Mouse (Mus musculus): ENCODE measurements around the gene Ptcd2. TPM values are rescaled to one million over a fixed set of nuclear protein-coding genes. Genes with fewer than 3 reads are reported as not detected.

The Ptcd2 gene
- polyA plus RNA-seq, 1 experiment = 32.4 TPM

- Histone ChIP-seq H3K4me3 (ENCODE audit: insufficient read depth, low read length) (no peak overlapping the region), H3K4me1 (ENCODE audit: control insufficient read depth, insufficient read depth, low read length) (no peaks in the 10 kb centered on the region), H3K27ac (ENCODE audit: insufficient read depth, low read length) (no peak overlapping the region)
- TF ChIP-seq POLR2A (IDR thresholded peaks at IDR 0.05; ENCODE audit: extremely low read depth, insufficient read depth, low read length) = no peak
- no peak for TF ChIP-seq CTCF (IDR thresholded peaks at IDR 0.05; ENCODE audit: extremely low read depth, insufficient read depth, low read length)
Measured at GRCm38 (mm10) chr13:99314098-99314497, 30.4 kb downstream of the Ptcd2 start.

DNA sequence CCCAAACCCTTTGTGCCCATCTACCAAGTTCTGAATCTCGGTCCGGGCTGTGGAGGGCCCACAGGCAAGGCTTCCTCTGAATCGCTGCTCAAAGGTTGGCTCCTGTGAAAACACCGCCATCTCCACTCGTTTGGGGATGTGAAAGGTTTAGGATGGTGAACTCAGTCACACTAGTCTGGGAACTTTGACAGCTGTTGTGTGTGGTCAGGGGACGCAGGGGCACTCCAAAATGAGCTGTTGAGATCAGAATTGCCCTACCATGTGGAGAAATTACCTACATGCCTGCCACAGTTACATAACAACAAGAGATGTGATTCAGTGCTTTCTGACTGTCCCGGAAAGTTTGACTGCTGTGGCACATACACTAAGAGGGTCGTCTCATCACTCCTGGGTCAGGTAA is 36.1 kb downstream of the Ptcd2 start:
- TF ChIP-seq POLR2A (IDR thresholded peaks at IDR 0.05; ENCODE audit: extremely low read depth, insufficient read depth, low read length) = no peak
- no peak for TF ChIP-seq CTCF (IDR thresholded peaks at IDR 0.05; ENCODE audit: extremely low read depth, insufficient read depth, low read length)
- Histone ChIP-seq H3K4me3 (ENCODE audit: insufficient read depth, low read length) (no peak overlapping the region), H3K27ac (ENCODE audit: insufficient read depth, low read length) (no peak overlapping the region), H3K4me1 (ENCODE audit: control insufficient read depth, insufficient read depth, low read length) (peaks cover 3% of the 10 kb centered on the region; the same call in 1 of the 2 replicates)

DNA sequence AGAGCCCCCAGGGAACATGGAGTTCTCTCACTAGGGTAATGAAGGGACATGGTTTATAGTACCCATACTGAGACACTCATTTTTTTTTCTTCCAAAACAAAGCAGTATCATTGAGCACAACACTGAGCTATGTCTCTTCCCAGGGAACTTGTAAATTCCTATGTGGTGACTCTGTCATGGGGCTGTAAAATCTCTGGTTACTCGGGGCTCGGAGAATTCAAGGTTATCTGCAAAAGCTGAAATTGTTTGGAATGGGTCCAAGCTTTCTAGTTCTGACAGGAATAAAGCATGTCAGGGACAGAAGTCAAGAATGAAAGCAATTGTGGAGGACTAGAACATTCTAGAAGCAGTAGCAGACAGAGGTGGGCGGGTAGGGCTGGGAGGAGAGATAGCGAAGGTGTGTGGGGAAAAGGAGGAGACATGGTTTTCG is 36.6 kb downstream of the Ptcd2 start:
- no peak overlapping the region for H3K27ac ChIP-seq (ENCODE audit: insufficient read depth, low read length)
- peaks cover 3% of the 10 kb centered on the region; the same call in 1 of the 2 replicates for H3K4me1 ChIP-seq (ENCODE audit: control insufficient read depth, insufficient read depth, low read length)
- TF ChIP-seq POLR2A (IDR thresholded peaks at IDR 0.05; ENCODE audit: extremely low read depth, insufficient read depth, low read length) (no peak), CTCF (IDR thresholded peaks at IDR 0.05; ENCODE audit: extremely low read depth, insufficient read depth, low read length) (no peak)
- no peak overlapping the region for H3K4me3 ChIP-seq (ENCODE audit: insufficient read depth, low read length)

- TF ChIP-seq CTCF (IDR thresholded peaks at IDR 0.05; ENCODE audit: extremely low read depth, insufficient read depth, low read length) (no peak), POLR2A (IDR thresholded peaks at IDR 0.05; ENCODE audit: extremely low read depth, insufficient read depth, low read length) (no peak)
- Histone ChIP-seq H3K27ac (ENCODE audit: insufficient read depth, low read length) (no peak overlapping the region), H3K4me1 (ENCODE audit: control insufficient read depth, insufficient read depth, low read length) (peaks cover 3% of the 10 kb centered on the region; the same call in 1 of the 2 replicates), H3K4me3 (ENCODE audit: insufficient read depth, low read length) (no peak overlapping the region)
Measured at GRCm38 (mm10) chr13:99306164-99306563, 38.3 kb downstream of the Ptcd2 start.

DNA sequence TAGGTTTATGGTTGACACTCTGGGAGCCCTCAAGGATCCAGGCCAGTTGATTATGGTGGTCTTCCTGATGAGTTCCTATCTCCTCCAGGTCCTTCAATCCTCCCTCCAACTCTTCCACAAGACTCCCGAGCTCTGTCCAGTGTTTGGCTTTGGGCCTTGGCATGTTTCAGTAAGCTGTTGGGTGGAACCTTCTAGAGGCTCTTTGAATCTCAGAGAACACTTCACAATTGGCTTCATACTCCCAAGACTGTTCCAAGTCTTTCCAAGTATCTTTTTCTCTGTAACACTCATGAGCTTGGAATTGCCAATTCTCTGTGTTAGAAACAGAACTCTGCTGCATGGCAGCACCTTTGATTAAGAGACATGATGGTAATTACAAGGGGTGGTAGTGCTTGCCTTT is 39.3 kb downstream of the Ptcd2 start:
- no peak overlapping the region for H3K4me3 ChIP-seq (ENCODE audit: insufficient read depth, low read length)

DNA sequence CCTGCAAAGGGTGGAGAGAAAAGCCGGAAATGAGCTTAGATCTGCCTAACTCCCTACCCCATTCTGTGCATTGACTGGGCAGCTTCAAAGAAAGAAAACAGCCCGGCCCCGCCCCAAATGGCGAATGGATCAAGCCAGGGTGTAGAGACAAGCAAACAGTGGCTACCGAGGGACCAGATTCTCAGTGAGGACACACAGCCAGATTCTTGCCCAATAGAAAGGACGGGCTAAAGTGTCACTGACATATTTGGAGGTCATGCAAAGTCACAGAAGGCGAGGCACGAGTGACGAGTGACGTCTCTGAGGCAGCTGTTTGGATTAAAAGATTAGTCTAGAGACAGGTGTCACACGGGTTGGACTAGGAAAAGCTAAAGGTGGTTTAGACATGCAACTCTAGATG is 40.1 kb downstream of the Ptcd2 start:
- peaks cover 3% of the 10 kb centered on the region; the same call in 1 of the 2 replicates for H3K4me1 ChIP-seq (ENCODE audit: control insufficient read depth, insufficient read depth, low read length)
- TF ChIP-seq CTCF (IDR thresholded peaks at IDR 0.05; ENCODE audit: extremely low read depth, insufficient read depth, low read length) (no peak), POLR2A (IDR thresholded peaks at IDR 0.05; ENCODE audit: extremely low read depth, insufficient read depth, low read length) (no peak)

More for the DNA sequence above, 39.3 kb downstream of the Ptcd2 start:
- H3K4me1 ChIP-seq (ENCODE audit: control insufficient read depth, insufficient read depth, low read length) = peaks cover 3% of the 10 kb centered on the region; the same call in 1 of the 2 replicates
- no peak overlapping the region for H3K27ac ChIP-seq (ENCODE audit: insufficient read depth, low read length)
- TF ChIP-seq POLR2A (IDR thresholded peaks at IDR 0.05; ENCODE audit: extremely low read depth, insufficient read depth, low read length) (no peak), CTCF (IDR thresholded peaks at IDR 0.05; ENCODE audit: extremely low read depth, insufficient read depth, low read length) (no peak)

DNA sequence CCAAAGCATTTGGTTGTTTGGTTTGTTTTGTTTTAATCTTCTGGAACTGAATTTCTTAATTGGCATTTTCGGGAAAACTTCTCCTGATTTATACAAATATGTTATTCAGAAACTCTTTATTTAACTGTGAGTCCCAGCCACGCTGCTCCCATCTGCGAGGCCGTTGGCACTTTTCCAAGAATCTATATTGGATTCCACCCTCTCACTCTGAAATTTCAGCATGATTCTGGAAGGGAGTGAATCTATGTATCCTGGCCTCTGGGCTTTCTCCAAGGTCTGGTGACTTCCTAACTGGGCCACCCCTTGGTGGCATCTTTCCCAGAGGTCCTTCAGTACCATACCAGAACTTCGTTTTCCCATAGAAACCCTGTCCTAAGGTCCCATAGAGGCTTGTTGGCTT is 40.7 kb downstream of the Ptcd2 start:
- Histone ChIP-seq H3K27ac (ENCODE audit: insufficient read depth, low read length) (no peak overlapping the region), H3K4me1 (ENCODE audit: control insufficient read depth, insufficient read depth, low read length) (peaks cover 3% of the 10 kb centered on the region; the same call in 1 of the 2 replicates), H3K4me3 (ENCODE audit: insufficient read depth, low read length) (no peak overlapping the region)
- no peak for TF ChIP-seq POLR2A (IDR thresholded peaks at IDR 0.05; ENCODE audit: extremely low read depth, insufficient read depth, low read length)
- no peak for TF ChIP-seq CTCF (IDR thresholded peaks at IDR 0.05; ENCODE audit: extremely low read depth, insufficient read depth, low read length)

More for the DNA sequence above, 40.1 kb downstream of the Ptcd2 start:
- H3K27ac ChIP-seq (ENCODE audit: insufficient read depth, low read length) = no peak overlapping the region
- H3K4me3 ChIP-seq (ENCODE audit: insufficient read depth, low read length) = no peak overlapping the region

DNA sequence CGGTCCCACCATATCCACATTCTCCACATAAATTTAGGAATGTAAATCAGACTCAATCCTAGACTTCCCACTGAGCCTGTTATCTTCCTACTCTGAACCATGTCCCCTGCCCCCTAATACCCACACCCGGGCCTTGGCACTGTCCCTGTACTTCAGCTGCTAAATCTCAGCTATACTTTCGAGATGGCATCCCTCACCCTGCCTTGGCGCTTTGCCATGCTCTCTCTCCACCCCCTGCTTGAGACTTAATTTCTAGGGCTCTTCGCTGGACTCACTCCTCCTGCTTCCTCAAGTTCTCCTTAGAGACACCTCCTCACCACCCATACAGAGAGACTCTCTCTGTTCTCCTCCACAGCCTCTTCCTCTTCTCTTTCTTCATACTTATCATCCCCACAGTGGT is 44.6 kb downstream of the Ptcd2 start:
- no peak overlapping the region for H3K27ac ChIP-seq (ENCODE audit: insufficient read depth, low read length)
- H3K4me1 ChIP-seq (ENCODE audit: control insufficient read depth, insufficient read depth, low read length) = peaks cover 3% of the 10 kb centered on the region; the same call in 1 of the 2 replicates
- TF ChIP-seq POLR2A (IDR thresholded peaks at IDR 0.05; ENCODE audit: extremely low read depth, insufficient read depth, low read length) = no peak
- TF ChIP-seq CTCF (IDR thresholded peaks at IDR 0.05; ENCODE audit: extremely low read depth, insufficient read depth, low read length) = no peak
- no peak overlapping the region for H3K4me3 ChIP-seq (ENCODE audit: insufficient read depth, low read length)

DNA sequence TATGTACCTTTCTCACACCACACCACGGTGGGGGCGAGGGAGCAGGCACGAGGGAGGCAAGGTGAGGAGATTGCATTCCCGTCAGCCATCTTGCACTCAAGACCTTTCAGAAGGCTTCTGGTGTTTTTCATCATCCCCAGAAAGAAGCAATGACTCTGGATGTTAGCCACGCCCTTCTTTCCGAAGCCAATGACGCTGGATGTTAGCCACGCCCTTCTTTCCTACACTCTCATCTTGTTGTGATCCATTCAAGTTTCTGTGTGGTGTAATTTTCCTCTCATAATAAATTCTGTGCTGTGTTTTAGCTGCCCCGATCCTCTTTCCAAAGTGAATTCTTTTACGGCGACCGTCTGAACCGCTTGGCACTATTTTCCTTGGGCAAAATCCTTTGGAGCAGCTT is 50.3 kb downstream of the Ptcd2 start:
- H3K27ac ChIP-seq (ENCODE audit: insufficient read depth, low read length) = no peak overlapping the region
- H3K4me3 ChIP-seq (ENCODE audit: insufficient read depth, low read length) = no peak overlapping the region
- no peak for TF ChIP-seq CTCF (IDR thresholded peaks at IDR 0.05; ENCODE audit: extremely low read depth, insufficient read depth, low read length)
- TF ChIP-seq POLR2A (IDR thresholded peaks at IDR 0.05; ENCODE audit: extremely low read depth, insufficient read depth, low read length) = no peak
- H3K4me1 ChIP-seq (ENCODE audit: control insufficient read depth, insufficient read depth, low read length) = no peaks in the 10 kb centered on the region

DNA sequence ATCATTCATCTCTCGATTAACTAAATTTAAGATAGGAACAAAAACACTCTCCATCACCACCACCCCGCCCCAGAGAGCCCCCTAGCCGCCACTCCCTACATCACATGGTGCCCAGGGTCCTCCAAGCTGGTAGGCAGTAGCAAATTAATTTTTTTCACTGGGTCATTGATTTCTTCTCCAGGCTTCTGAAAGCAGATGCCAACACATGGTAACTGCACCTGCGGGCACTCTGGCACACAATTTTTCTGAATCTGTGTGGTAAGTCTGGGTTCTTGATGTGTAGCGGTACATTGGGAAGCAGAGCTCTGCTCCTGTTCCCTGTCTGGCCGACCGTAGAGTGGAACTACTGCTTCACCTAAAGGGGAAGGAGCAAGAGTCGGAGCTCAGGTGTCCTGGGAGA is 53.7 kb downstream of the Ptcd2 start:
- no peak for TF ChIP-seq POLR2A (IDR thresholded peaks at IDR 0.05; ENCODE audit: extremely low read depth, insufficient read depth, low read length)
- TF ChIP-seq CTCF (IDR thresholded peaks at IDR 0.05; ENCODE audit: extremely low read depth, insufficient read depth, low read length) = no peak
- Histone ChIP-seq H3K4me1 (ENCODE audit: control insufficient read depth, insufficient read depth, low read length) (no peaks in the 10 kb centered on the region), H3K27ac (ENCODE audit: insufficient read depth, low read length) (no peak overlapping the region), H3K4me3 (ENCODE audit: insufficient read depth, low read length) (no peak overlapping the region)
